Mouse (Mus musculus) olfactory bulb, adult 2 months (tissue): Measurements from ENCODE around the gene Abca4.

ENCODE experiments used
- CTCF ChIP-seq: fragments of 200-500 bp; IDR thresholded peaks from 2 replicates; pipeline ENCODE4 v1.5.1; 2012; ENCODE audit warnings: low read depth, mild to moderate bottlenecking, low read length, moderate library complexity; ENCODE audit not compliant: insufficient read depth
- POLR2A ChIP-seq: fragments of 200-500 bp; IDR thresholded peaks from 2 replicates; pipeline ENCODE4 v1.6.1; 2012; ENCODE audit warnings: mild to moderate bottlenecking, low read depth, low read length, moderate library complexity; ENCODE audit not compliant: insufficient read depth

DNA sequence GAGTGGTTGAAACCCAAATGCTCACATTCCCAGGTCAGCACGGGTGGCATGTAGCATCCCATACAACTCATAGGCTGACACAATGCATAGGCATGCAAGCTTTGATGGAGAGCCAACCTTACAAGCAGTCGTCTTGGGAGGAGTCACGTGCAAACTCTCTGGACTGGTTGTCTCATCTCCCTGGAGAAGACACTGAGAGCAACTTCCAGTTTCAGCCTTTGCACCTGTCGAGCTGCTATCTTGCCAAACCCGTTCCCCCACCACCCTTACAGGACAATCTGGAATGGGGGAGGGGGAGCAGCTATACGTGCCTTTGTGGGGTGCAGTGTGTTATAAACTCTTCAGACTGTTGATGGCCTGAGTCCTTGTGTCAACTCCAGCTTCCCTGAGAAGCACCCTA is 4.9 kb downstream of the Abca4 start:
- TF ChIP-seq CTCF, result no peak
- TF ChIP-seq POLR2A, result no peak
